Mouse (Mus musculus): ENCODE measurements around the gene Il31.
A peak's percentile ranks its signal among the peaks of the same experiment; 100 is the strongest.
"Not testable (repeated sequence)": the region's sequence is repeated elsewhere in the genome, so short reads cannot be mapped to it uniquely, and the experiment has no call there.

The Il31 gene

DNA sequence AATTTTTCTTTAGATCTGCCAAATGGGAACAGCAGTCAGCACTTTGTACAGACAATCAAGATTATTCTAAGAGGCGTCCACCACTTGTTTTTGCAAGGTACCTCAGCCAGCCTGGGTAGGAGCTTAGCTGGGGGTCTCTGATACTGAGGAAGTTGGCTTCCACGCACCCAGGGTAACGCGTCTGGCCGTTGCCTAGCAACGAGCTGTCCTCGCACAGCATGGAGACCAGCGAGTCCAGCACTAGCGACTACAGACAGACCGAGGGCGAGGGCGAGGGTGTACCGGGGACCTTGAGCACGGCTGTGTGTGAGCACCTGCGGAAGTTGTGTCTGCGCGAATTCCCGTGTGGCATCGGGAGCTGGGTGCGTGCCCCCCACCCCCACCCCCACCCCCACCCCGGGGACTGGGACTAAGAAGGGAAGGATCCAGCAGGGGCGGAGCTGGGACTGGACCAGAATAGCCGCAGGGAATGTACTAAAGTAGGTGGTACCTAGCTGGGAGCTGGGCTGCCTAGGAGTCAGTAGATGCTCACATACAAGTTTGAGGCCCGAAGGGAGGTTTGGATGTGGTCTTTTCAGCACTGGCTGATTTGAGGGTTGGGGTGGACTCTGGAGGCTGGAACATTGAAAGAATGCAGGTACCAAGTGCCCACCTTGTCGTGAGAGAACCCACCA is at the start of gene Il31, which contains the start of gene Lrrc43:
Il31 (minus strand) TSS at position 378 of the 674 bp plus-strand sequence.
Lrrc43 (plus strand) TSS at position 194 of the 674 bp plus-strand sequence.
- DNase-seq (ENCODE audit: low spot score), result no peak

DNA sequence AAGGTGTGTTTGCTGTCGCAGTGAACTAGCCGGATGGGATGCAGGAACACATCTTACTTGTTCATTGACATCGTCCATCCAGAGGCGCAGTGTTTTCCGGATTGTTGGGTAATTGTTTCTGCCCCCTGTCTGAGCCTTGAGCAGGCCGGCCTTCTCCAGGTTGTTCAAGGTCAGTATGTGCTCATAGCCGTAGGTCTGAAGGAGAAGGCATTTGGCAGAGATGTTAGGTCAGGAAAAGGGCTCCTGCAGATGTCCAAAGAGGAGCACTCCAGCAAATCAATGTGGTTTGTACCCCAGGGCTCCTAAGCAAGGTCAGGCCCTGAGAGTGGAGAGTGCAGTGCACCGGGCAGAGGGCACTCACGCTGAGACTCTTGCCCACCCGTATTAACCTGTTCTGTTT is 44.5 kb upstream of the Il31 start:
- DNase-seq (ENCODE audit: low spot score), result no peak

DNA sequence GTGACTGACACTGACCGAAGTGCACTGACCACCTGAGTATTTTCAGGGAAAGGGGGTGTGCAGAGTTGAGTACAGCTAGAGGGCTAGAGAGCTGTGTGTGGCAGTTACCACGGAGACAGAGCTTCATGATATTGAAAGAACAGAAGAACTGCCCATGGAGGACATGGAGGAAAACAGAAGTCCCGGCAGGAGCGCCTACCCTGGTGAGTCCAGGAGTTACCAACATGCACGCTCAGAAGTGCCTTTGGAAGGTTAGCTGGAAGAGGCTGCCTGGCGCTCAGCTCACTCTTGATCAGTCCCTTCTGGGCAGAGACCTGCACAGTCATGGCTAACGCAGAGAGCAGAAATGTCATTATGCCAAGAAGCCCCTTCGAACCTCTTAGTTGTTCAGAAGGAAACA is 40.8 kb upstream of the Il31 start:
- DNase-seq (ENCODE audit: low spot score), result no peak

DNA sequence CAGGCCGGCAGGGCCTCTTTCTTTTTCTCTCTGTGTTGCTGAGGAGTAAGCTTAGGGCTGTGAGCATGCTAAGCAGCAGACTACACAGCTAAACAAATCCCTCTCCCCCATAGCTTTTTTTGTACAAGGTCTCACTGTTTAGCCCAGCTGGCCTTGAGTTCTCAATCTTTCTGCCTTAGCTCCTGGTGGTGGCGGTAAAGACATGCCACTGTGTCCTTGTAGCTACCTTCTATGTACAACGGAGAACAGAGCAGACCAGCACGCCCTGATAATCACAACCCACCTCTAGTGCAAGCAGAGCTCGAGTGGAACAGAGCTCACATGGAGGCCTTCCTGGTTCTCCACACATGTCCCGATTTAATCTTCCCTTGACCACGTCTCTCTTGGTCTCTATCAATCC is 39.4 kb upstream of the Il31 start:
- no peak for DNase-seq (ENCODE audit: low spot score)

DNA sequence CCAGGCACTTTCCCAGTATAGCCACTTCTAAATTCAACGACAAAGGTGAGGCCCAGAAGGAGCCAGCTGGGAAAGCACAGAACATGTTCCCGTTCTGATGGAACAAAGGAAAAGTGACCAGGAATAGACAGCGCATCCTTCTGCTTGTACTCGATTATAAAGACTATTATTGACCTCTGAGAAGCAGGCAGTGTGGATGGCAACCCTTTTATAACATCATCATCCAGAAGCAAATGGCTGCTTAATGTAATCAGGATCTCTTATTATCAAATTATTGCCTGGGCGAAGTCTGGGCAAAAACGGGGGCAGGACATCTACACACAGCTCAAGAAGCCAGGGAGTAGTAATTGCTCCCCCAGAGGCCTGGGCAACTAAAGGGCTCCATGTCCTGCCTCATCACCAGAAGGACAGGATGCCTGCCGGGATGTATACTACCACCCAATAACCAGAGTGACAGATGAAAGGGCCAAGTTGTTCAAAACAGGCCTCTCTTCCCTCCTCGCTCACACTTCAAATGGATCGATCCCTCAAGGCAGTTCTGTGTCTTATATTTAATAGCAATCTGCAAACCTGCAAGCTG is 36.7 kb upstream of the Il31 start:
- DNase-seq (ENCODE audit: low spot score), result no peak

DNA sequence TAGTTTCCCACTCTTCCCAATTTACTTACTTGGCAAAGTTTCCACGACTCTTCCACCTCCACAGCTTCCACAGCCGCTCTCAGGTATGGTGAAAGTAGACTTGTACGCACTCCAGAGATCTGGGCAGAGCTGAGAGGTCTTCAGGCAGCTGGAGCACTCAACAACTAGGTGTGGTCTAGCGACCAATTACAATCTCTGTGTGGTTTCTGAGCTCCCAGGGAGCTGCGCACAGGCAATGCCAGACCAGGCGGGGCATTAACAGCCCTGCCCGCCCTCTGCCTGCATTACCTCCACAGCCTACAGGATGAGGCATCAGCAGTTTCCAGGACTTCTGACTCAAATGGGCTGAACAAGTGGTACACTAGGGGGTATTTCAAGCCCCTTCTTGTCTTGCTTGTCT is 36.0 kb upstream of the Il31 start, which contains the start of gene Gm49027:
Gm49027 (minus strand) TSS at position 208 of the 400 bp plus-strand sequence.
- DNase-seq (ENCODE audit: low spot score), result no peak

DNA sequence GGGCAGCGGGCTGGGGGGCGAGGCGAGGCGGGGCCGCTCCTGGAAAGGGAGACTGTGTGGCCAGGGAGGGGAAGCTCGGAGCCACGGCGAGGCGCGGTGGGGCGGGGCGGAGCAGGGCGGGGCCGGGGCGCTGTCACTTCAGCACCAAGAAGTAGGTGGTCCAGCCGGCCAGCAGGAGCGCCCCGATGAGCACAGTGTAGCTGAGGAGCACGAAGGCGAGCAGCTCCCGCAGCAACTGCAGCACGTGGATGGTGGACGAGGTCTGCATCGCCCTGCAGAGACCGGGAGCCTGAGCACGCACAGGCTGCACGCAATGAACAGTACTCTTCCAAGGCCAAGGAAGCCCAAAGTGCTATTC is 35.1 kb upstream of the Il31 start:
- no peak for DNase-seq (ENCODE audit: low spot score)

DNA sequence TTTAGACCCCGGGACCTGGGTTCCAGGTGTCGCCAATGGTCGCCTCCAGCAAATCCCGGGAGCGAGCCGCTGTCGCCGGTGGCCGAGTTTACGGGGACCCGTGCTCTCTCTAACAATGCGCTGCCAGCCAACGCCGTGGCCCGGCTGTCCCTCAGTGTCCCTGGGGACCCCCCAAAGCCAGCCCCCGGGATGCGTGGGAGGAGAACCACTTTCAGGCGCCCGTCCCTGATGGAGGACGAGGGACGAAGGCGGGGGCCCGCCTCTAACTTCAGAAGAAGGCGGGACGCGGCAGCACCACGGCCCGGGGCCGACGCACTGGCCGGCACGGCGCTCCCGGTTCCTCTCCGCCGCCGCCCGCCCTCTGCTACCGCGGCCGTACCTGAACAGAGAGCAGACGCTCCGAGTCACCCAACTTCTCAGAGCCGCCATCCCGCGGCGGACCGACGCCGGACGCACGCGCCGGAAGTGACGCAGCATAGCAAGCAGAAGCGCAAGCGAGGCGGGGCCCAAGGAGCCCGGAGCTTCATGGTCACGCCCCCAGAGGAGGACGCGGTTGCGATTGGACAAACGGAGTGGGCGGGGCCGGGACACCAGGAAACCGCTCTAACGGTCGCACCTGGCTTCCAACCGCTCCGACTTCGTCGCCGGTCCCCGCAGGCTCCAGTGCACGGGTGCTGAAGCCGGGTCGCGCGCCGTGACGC is 34.6 kb upstream of the Il31 start, which contains the start of gene Diablo:
Diablo (minus strand) TSS at position 485 of the 701 bp plus-strand sequence.
- peak; percentile 98 for DNase-seq (ENCODE audit: low spot score)

DNA sequence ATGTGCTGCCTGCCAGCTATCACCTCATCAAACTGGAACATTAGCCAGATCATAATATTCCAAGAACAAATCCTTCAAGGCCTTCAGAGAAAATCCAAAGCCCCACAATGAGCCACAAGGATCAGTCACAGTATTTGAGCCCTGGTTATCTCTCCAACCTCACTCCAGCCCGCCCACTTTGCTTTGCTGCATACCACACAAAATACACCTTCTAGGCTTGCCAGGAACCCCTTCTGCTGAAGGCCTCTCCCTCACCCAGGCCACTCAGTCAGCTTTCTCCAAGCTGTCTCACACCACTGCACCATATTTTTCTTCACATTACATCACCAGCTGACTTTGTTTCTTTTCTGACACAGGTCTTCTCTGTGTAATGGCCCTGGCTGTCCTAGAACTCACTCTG is 32.9 kb upstream of the Il31 start:
- no peak for DNase-seq (ENCODE audit: low spot score)

DNA sequence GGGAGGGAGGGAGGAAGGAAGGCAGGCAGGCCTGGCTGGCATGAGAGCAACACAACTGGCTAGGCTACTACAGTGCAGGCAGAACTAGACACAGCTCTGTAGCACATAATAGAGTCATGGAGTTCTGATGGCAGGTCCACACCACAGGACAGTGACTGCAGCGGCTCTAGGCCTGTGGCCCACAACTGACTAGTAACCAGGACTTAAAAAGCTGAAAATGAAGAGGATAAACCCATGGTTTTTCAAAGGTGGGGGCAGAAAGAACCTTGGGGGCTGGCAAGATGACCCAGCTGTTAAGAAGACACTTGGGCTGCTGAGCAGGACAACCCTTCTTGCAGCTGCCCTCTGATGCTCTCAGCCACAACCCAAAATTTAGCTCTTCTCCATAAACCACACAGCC is 32.3 kb upstream of the Il31 start:
- DNase-seq (ENCODE audit: low spot score), result no peak

DNA sequence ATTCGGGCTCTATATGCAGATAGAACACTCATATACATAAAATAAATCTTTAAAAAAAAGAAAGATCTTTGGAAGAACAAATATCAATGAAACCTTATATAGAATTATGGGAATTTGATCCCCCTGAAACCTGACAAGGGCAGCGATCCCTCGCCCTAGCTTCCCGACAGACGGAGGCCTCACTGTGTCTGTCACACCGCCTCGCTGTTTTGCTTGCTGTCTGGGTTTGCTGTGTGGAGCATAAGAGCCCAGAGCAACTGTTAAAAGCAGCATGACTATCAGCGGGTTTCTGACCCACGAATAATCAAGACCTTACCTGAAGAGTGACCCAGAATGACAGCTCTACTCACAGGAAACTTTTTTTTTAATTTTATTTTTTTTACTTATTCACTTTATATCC is 31.4 kb upstream of the Il31 start:
- no peak for DNase-seq (ENCODE audit: low spot score)

DNA sequence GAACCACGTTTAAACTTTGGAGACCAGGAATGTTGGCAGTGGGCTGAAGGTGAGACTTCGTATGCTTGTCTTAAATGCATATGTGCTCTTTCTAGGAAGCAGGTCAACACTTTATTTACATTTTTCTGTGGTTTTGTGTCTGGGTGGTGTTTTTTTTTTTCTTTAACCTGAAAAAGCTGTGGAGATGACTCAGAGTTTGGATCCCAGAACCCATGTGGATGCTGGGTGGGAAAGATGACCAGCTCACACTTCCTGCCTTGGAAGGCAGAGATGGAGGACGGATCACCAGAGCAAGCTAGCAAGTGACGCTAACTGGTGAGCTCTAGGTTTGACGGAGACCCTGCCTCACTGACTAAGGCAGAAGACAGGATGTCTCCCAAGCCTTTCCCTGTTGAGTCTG is 25.6 kb upstream of the Il31 start:
- no peak for DNase-seq (ENCODE audit: low spot score)

DNA sequence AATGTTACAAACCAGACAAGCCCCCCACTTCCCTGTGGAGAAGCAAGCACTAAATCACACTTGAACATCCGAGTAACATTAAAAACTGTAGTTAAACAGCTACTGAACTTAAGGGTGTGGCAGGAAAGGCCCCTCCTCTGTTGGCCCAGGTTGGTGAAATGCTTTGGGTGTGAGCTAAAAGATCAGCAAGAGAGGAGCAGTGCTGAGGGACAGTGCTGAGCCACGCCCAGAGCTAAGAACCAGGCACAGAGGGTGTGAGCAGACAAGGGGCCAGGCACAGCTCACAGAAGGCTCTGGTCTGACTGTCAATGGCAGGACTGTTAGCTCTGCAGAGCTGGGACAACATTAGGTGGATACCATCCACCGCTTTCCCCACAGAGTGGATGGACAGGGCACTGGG is 22.8 kb upstream of the Il31 start:
- no peak for DNase-seq (ENCODE audit: low spot score)

DNA sequence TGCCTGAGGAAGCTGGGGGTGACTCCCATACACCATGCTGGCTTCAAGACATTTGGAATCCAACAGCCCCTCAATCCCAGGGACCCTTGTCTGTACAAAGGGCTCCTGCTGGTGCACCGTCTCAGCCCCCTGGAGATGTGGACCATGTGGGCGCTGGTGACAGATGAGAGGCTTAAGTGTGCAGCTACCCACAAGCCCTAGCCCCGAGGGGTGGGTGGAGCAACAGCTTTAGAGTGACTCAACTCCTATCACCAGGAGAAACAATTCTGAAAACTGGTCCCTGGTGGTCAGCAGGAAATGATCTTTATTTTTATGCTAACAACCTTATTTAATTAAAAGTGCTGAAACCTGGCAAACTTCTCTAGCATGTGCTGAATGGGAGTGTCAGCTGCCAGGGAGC is 22.1 kb upstream of the Il31 start:
- DNase-seq (ENCODE audit: low spot score), result not testable (repeated sequence)

DNA sequence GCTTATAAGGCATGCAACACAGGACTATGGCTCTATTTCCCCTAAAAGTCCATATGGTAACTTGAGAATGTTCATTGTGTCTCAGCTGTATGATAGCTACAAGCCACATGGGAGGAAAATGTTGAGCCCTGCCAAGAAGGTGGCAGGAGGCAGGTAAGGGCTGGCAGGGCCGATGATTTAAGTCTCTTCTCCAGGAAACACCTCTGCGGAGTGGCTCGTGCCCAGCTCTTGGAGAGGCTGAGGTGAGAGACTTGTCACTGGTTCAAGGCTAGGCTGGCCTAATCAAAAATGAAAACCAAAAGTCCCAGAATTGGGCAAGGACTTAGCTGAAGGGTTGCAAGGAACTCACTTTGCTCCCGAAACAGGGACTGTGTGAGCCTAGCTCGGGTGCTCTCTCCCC is 20.9 kb upstream of the Il31 start, which contains the start of gene B3gnt4:
B3gnt4 (plus strand) TSS at position 301 of the 400 bp plus-strand sequence.
- no peak for DNase-seq (ENCODE audit: low spot score)

DNA sequence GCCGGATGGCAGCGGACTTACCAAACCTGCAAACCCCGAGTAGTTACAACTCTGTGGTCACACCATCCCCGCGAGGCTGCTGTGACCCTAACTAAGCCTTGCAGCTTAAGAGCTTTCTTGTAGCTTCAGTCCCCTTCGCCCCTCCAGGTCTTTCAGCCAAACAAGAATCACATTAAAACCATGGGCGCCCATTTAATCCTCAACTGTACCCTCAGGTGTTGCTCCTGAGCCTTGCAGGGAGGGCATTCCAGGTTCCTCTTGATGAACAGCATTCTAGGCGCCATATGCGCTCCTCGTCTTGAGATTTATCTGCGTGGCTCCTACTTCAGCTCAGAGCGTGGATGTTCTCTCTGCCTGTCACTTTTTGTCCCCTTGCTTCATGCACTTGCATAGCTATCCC is 19.6 kb upstream of the Il31 start:
- DNase-seq (ENCODE audit: low spot score), result no peak

DNA sequence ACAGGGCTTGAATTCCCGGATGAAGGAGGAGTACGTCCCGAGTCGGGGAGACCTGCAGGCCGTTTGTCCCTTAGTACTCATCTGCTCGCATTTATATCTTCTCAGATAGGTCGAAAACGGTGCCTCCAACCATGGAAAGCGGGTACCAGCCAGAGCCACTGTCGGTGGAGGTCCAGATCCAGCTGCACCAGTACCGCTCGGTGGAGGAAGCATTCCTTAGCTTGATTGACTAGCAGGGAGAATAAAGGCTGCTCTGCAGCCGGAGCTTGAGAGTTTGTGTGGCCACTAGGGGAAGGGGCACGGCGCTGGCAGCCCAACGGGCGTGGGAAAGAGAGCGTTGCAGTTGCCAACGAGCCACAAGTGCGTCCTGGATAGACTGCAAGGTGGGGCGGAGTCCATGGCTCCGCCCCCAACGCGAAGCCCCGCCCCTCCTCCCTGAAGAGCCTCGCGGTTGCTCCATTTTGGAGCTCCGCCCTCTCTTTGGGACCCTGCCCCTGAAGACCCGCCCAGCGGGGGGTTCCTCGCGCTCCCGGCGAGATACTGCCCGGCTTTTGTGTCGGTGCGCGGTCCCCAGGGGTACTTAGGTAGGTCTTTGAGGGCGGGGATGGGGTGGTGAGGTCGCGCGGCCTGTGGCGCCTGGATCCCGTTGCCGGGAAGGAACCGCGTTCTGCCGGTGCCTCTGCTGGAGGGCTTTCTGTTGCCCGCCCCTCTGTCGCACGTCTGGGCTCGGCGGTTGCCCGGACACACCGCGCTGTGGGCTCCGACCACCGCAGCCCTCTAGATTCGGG is 18.8 kb upstream of the Il31 start:
- DNase-seq (ENCODE audit: low spot score), result peak; percentile 82

DNA sequence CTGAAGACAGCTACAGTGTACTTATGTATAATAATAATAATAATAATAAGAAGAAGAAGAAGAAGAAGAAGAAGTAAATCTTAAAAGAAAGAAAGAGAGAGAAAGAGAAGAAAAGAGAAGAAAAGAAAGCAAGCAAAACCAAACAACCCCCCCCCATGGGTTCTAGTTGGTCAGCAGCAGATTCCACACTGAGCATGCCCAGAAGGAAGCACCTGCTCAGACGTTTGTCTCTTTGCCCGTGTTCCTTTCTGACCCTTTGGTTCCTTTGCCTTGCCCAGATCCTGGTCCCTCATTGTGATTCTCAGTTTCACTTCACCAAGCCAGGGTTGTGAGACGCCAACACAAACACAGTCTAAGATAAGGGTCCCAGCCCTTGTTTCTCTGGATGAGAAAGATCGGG is 12.7 kb upstream of the Il31 start:
- DNase-seq (ENCODE audit: low spot score), result no peak

DNA sequence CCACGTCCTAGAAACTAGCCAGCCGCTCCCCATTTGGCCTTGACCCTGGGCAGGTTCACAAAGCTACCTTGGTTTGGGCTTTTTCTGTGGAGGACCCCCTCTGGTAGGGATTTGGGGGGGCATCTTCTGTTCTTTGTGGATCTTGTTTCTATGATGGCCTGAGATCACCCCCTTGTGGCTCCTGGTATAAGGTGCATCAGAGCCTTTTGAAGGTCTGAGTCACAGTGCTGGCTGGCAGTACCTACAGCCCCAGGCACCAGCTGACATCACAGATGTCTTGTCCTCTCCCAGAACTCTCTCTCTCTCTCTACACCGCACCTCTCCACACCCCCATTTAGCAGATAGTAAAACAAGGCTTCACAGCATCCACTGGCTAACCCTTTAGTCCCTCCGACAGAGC is 10.4 kb upstream of the Il31 start:
- DNase-seq (ENCODE audit: low spot score), result peak; percentile 33

DNA sequence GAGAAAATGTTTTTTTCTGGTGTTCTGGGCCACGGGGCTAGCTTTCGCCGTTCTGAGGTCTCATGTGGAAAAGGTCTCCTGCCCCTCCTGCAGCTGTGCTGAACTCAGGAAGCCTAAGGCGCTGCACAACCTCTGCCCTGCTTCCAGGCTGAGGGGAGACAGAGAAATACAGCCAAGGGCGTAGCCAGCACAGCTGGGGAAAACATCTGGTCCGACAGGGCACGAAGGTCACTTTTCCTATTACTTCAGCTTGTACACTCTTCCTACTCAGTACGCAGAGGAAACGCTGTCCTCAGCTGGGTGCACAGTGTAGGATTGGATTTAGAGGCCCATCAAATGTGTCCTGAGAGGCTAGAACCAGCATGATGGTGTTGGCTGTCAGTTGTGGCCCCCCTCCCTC is 646 bp upstream of the Il31 start:
- no peak for DNase-seq (ENCODE audit: low spot score)

DNA sequence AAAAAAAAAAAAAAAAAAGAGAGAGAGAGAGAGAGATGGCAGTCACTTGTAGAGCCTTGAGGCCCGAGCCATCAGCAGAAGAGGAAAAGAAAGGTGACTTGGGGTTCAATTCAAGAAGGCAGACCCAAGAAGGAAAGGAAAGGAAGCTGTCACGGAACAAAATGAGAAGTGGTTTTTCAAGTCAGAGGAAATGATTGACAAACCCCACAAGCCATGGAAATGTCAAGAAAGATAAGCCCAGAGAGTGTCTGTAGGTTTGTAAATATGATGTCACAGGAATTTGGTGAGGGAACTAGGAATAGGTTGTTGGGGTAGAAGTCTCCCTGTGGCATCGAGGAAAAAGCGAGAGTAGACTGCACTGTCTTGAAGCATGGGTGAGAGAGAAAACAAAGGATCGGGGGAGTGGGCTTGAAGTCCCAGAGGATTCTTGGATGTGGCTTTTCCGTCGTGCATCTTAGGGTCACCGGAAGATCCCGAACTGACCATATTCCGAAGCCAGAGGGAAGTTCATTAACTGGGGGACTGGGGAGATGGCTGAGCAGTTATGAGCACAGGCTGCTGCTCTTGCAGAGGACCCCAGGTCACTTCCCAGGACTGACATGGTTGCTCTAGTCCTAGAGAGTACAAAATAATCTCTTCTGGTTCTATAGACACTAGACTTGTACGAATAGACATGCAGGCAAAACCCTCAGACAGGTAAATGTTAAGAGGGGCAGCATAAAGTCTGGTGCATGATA is 1.5 kb downstream of the Il31 start:
- DNase-seq (ENCODE audit: low spot score), result no peak

DNA sequence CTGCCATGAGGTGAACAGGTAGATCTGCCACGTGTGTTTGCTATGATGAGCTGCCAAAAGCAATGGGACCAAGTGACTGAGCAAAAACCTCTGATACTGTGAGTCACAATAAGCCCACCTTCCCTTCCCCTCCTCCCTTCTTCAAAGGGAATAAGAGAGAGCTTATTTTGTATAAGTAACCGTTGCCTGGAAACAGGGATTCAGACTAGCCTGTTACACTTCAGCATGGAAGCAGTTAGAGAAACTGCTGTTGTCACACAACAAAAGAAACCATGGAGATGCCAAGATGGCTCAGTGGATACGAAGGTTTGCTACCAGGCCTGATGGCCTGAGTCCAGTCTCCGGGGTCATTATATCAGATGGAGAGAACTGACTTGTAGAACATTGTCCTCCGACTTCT is 15.5 kb downstream of the Il31 start:
- no peak for DNase-seq (ENCODE audit: low spot score)
